Mouse (Mus musculus): ENCODE results near the gene Rab11fip3.

Gene Rab11fip3

GRCm38 (mm10) chr17:26040711-26041110 lies 28.6 kb downstream of the Rab11fip3 start:
- peak; percentile 16 for DNase-seq (ENCODE audit: low read depth, low spot score)

- no peak for DNase-seq (ENCODE audit: low read depth, low spot score)
Measured at GRCm38 (mm10) chr17:26032037-26032436, 37.3 kb downstream of the Rab11fip3 start.

- no peak for DNase-seq (ENCODE audit: low read depth, low spot score)
Measured at GRCm38 (mm10) chr17:26031583-26031982, 37.8 kb downstream of the Rab11fip3 start.

- DNase-seq (ENCODE audit: low read depth, low spot score), result no peak
Measured at GRCm38 (mm10) chr17:26028261-26028660, 41.1 kb downstream of the Rab11fip3 start.

GRCm38 (mm10) chr17:26024674-26025073 lies 44.7 kb downstream of the Rab11fip3 start:
- DNase-seq (ENCODE audit: low read depth, low spot score), result no peak

- no peak for DNase-seq (ENCODE audit: low read depth, low spot score)
Measured at GRCm38 (mm10) chr17:26023966-26024365, 45.4 kb downstream of the Rab11fip3 start.

- DNase-seq (ENCODE audit: low read depth, low spot score), result no peak
Measured at GRCm38 (mm10) chr17:26023181-26023580, 46.2 kb downstream of the Rab11fip3 start.

- DNase-seq (ENCODE audit: low read depth, low spot score), result no peak
Measured at GRCm38 (mm10) chr17:26021728-26022341, 47.5 kb downstream of the Rab11fip3 start.

- no peak for DNase-seq (ENCODE audit: low read depth, low spot score)
Measured at GRCm38 (mm10) chr17:26020848-26021347, 48.5 kb downstream of the Rab11fip3 start.

- DNase-seq (ENCODE audit: low read depth, low spot score), result no peak
Measured at GRCm38 (mm10) chr17:26018388-26018787, 51.0 kb downstream of the Rab11fip3 start.

- DNase-seq (ENCODE audit: low read depth, low spot score), result peak; percentile 4
Measured at GRCm38 (mm10) chr17:26017949-26018348, 51.4 kb downstream of the Rab11fip3 start.

GRCm38 (mm10) chr17:26017021-26017420 lies 52.3 kb downstream of the Rab11fip3 start:
- DNase-seq (ENCODE audit: low read depth, low spot score), result no peak

- peak; percentile 11 for DNase-seq (ENCODE audit: low read depth, low spot score)
Measured at GRCm38 (mm10) chr17:26013711-26014110, 55.6 kb downstream of the Rab11fip3 start.

GRCm38 (mm10) chr17:26011841-26012460 lies 57.4 kb downstream of the Rab11fip3 start:
- DNase-seq (ENCODE audit: low read depth, low spot score), result peak; percentile 91

GRCm38 (mm10) chr17:26009540-26009939 lies 59.8 kb downstream of the Rab11fip3 start:
- DNase-seq (ENCODE audit: low read depth, low spot score), result peak; percentile 93

GRCm38 (mm10) chr17:26008787-26009186 lies 60.6 kb downstream of the Rab11fip3 start:
- DNase-seq (ENCODE audit: low read depth, low spot score), result no peak

- no peak for DNase-seq (ENCODE audit: low read depth, low spot score)
Measured at GRCm38 (mm10) chr17:26008331-26008730, 61.0 kb downstream of the Rab11fip3 start.

GRCm38 (mm10) chr17:26007646-26008045 lies 61.7 kb downstream of the Rab11fip3 start:
- no peak for DNase-seq (ENCODE audit: low read depth, low spot score)

GRCm38 (mm10) chr17:26005731-26006450 lies 63.5 kb downstream of the Rab11fip3 start:
- no peak for DNase-seq (ENCODE audit: low read depth, low spot score)

- DNase-seq (ENCODE audit: low read depth, low spot score), result no peak
Measured at GRCm38 (mm10) chr17:26004711-26005110, 64.6 kb downstream of the Rab11fip3 start.

GRCm38 (mm10) chr17:26003864-26004263 lies 65.5 kb downstream of the Rab11fip3 start:
- DNase-seq (ENCODE audit: low read depth, low spot score), result no peak

- no peak for DNase-seq (ENCODE audit: low read depth, low spot score)
Measured at GRCm38 (mm10) chr17:25998425-25998824, 70.9 kb downstream of the Rab11fip3 start.

GRCm38 (mm10) chr17:25993489-25993888 lies 75.9 kb downstream of the Rab11fip3 start:
- DNase-seq (ENCODE audit: low read depth, low spot score), result no peak

Data from 3T3-L1 (cell line).